Mouse (Mus musculus) limb, embryonic 15.5 days (tissue): ENCODE measurements at regions not wholly inside any gene's neighbourhood (a gene's known extent, or its start where the extent isn't known, plus 50 kb on each side); places are given as distances from the start of the nearest gene placed in this dataset.

Source experiments
- ATAC-seq: fragments of 200-750 bp; cut with Nextera tagmentation; 2 replicates; pipeline ENCODE4 v1.8.0; 2017; ENCODE audit warnings: low read depth, moderate TSS enrichment; ENCODE audit not compliant: insufficient number of reproducible peaks, low FRiP score, low TSS enrichment
- H3K27ac ChIP-seq: fragments of 300-500 bp; sonication (generic); 2 replicates; pipeline ENCODE4 v1.5.1; 2015; ENCODE audit warnings: moderate library complexity, mild to moderate bottlenecking, inconsistent platforms
- H3K27me3 ChIP-seq: fragments of 300-500 bp; sonication (generic); 2 replicates; pipeline ENCODE4 v1.6.1; 2015; ENCODE audit warnings: inconsistent platforms
- H3K36me3 ChIP-seq: fragments of 300-500 bp; sonication (generic); 2 replicates; pipeline ENCODE4 v1.6.1; 2015; ENCODE audit warnings: inconsistent platforms
- H3K4me1 ChIP-seq: fragments of 300-500 bp; sonication (generic); 2 replicates; pipeline ENCODE4 v1.6.1; 2015; ENCODE audit warnings: inconsistent platforms
- H3K4me2 ChIP-seq: fragments of 300-500 bp; sonication (generic); 2 replicates; pipeline ENCODE4 v1.6.1; 2015; ENCODE audit warnings: mild to moderate bottlenecking, inconsistent platforms
- H3K4me3 ChIP-seq: fragments of 300-500 bp; sonication (generic); 2 replicates; pipeline ENCODE4 v1.5.1; 2015; ENCODE audit warnings: mild to moderate bottlenecking, inconsistent platforms
- H3K9ac ChIP-seq: fragments of 300-500 bp; sonication (generic); 2 replicates; pipeline ENCODE4 v1.6.1; 2015; ENCODE audit warnings: inconsistent platforms
- H3K9me3 ChIP-seq: fragments of 300-500 bp; sonication (generic); 2 replicates; pipeline ENCODE4 v1.6.1; 2016; ENCODE audit warnings: inconsistent platforms
- WGBS: fragments of 180-500 bp; shearing (Covaris S2); methylation state at CpG from one replicate; pipeline ENCODE4 v1.1.7; 2015; 5-methylcytosine and 5-hydroxymethylcytosine counted together

GRCm38 (mm10) chr3:130878834-130879233 lies 148.6 kb upstream of the Rpl34 start:
- Histone ChIP-seq H3K4me1 (no peaks in the 10 kb centered on the region), H3K27ac (no peak overlapping the region), H3K9ac (no peak overlapping the region), H3K4me2 (no peak overlapping the region), H3K9me3 (no peaks in the 10 kb centered on the region), H3K27me3 (no peaks in the 10 kb centered on the region), H3K36me3 (no peaks in the 10 kb centered on the region), H3K4me3 (no peak overlapping the region)
- no peak for ATAC-seq
- WGBS = 81% methylated on average over 7 of the region's 7 CpGs

DNA sequence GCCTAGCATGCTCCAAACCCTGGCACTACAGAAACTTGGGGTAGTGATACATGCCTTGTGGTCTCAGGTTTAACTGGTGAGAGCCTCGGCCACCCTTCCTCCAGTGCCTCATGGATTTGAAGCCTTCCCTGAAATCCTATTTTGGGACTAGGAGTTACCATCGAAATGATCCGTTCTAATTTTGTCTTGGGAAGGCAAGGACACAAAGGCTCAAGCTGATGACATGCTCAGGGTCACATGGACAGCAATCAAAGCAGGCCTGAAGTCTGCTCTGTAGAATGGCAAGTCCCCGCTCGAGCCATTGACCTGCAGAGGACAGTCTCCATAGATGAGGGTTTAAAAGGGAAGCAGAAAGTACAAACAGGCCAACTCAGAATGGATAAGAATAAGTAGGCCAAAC lies 147.8 kb upstream of the Rpl34 start:
- Histone ChIP-seq H3K4me3 (no peak overlapping the region), H3K9ac (no peak overlapping the region), H3K4me2 (no peak overlapping the region), H3K4me1 (no peaks in the 10 kb centered on the region), H3K27ac (no peak overlapping the region), H3K36me3 (no peaks in the 10 kb centered on the region), H3K9me3 (no peaks in the 10 kb centered on the region), H3K27me3 (no peaks in the 10 kb centered on the region)
- WGBS = 85% methylated on average over 5 of the region's 5 CpGs
- no peak for ATAC-seq

- Histone ChIP-seq H3K27me3 (no peaks in the 10 kb centered on the region), H3K9ac (no peak overlapping the region), H3K4me2 (no peak overlapping the region), H3K4me1 (no peaks in the 10 kb centered on the region), H3K36me3 (no peaks in the 10 kb centered on the region), H3K9me3 (no peaks in the 10 kb centered on the region), H3K27ac (no peak overlapping the region), H3K4me3 (no peak overlapping the region)
- ATAC-seq = no peak
- 71% methylated on average over 11 of the region's 11 CpGs for WGBS
These were observed 143.5 kb upstream of the Rpl34 start for GRCm38 (mm10) chr3:130873745-130874144.

DNA sequence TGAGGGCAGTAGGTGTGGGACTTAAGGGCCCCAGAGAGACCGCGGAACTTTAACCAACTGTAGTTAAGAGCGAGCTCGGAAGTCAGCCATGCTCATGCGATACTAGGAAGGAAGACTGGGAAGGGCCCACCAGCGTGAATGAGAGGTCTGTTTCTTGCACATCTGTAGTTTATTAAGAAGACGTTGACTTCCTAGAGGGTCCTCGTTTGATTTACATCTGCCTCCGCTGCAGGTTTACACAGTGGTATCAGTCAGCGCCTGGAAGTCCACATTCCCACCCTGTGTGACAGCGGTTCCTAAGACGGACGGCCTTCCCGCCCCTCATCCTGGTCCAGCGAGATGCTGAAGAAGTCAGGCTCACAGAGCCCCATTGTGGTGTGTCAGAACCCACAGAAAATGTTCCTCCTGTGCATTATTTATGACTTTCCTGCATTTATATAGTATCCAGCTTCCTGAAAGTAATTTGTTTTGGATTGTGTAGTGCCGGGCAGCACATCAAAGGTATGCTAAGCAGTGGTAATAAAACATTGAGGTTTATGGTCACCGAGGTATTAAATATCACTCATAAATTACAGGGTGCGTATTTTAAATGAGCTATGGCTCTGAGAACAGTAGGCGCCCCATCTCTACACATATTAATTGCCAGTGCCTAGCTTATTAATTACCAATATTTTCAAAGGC lies 136.9 kb upstream of the Rpl34 start:
- ATAC-seq = peak; percentile 79
- peak overlapping the region; percentile 32 for H3K4me2 ChIP-seq
- H3K9ac ChIP-seq = no peak overlapping the region
- H3K36me3 ChIP-seq = no peaks in the 10 kb centered on the region
- no peaks in the 10 kb centered on the region for H3K27me3 ChIP-seq
- H3K27ac ChIP-seq = peak overlapping the region; percentile 47; the same call in 1 of the 2 replicates
- WGBS = 12% methylated on average over 19 of the region's 19 CpGs
- H3K4me3 ChIP-seq = no peak overlapping the region
- H3K4me1 ChIP-seq = peaks cover 9% of the 10 kb centered on the region
- H3K9me3 ChIP-seq = no peaks in the 10 kb centered on the region

- H3K27ac ChIP-seq = no peak overlapping the region
- H3K4me3 ChIP-seq = no peak overlapping the region
- 73% methylated on average over 1 of the region's 1 CpGs for WGBS
- no peak overlapping the region for H3K4me2 ChIP-seq
- peaks cover 9% of the 10 kb centered on the region for H3K4me1 ChIP-seq
- no peak for ATAC-seq
- H3K9me3 ChIP-seq = no peaks in the 10 kb centered on the region
- no peaks in the 10 kb centered on the region for H3K36me3 ChIP-seq
- no peaks in the 10 kb centered on the region for H3K27me3 ChIP-seq
- no peak overlapping the region for H3K9ac ChIP-seq
These were observed 134.6 kb upstream of the Rpl34 start for GRCm38 (mm10) chr3:130864783-130865182.

DNA sequence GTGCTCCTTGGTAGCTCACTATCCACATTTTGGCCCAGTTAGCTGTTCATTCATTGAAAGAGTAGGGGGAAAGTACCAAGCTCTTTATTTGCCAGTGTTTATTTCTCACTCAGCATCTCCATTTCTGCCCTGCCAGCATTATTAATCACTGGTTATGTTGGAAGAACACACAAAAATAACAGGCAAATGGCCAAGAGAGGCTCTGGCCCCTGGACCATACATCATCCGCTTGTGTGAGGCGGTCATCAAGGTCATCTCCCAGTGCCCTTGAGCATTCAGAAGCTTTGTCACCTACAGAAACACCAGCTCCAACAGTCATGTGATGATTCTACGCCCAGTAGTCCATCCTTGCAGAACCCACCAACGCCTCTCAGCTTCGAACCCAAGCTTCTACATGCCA lies 133.2 kb upstream of the Rpl34 start:
- Histone ChIP-seq H3K4me3 (no peak overlapping the region), H3K9me3 (no peaks in the 10 kb centered on the region), H3K27ac (no peak overlapping the region), H3K4me2 (no peak overlapping the region), H3K36me3 (no peaks in the 10 kb centered on the region), H3K9ac (no peak overlapping the region), H3K27me3 (no peaks in the 10 kb centered on the region), H3K4me1 (peaks cover 9% of the 10 kb centered on the region)
- no peak for ATAC-seq
- 98% methylated on average over 5 of the region's 5 CpGs for WGBS

DNA sequence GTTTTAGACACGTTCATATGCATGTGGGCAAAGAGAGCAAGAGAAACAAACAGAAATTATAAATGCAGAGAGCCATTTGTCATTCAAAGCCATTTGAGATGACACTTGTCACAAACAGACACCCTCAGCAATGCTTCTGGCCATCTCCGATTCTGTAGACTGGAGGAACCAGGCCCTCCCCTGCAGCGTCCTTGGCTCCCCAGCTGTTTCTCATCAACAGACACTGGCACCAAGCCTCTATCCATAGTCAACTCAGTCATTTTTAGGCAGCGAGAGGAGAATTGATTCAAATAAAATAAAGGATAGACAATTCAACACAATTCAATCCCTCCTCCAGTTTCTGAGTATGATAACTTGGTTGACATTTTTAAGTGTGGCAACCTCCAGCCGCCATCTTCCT lies 130.1 kb upstream of the Rpl34 start:
- Histone ChIP-seq H3K4me2 (no peak overlapping the region), H3K4me1 (no peaks in the 10 kb centered on the region; the same call in 1 of the 2 replicates), H3K4me3 (no peak overlapping the region), H3K27me3 (no peaks in the 10 kb centered on the region; the same call in 1 of the 2 replicates), H3K9me3 (no peaks in the 10 kb centered on the region), H3K9ac (no peak overlapping the region), H3K27ac (no peak overlapping the region), H3K36me3 (no peaks in the 10 kb centered on the region)
- WGBS = 62% methylated on average over 5 of the region's 5 CpGs
- ATAC-seq = no peak

DNA sequence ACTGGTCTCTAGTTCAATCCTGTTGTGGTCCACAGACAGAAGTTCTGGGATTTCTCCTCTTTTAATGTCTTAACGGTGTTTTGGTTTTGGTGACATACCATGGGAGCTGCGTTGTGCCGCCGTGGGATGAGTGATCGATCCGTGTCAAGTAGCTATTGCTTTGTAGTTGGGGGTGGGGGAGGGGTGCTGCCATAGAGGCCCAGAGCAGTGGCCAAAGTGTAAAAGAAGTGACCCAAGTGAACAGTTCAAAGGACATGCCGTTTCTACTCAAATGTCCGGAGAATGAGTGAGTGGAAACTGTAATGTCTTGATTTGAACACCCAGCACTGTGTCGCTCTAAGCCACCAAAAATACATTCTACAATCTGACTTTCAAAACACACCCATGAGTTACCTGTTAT lies 123.7 kb upstream of the Rpl34 start:
- no peak for ATAC-seq
- H3K9me3 ChIP-seq = no peaks in the 10 kb centered on the region
- H3K36me3 ChIP-seq = no peaks in the 10 kb centered on the region
- H3K27me3 ChIP-seq = no peaks in the 10 kb centered on the region; the same call in 1 of the 2 replicates
- H3K4me2 ChIP-seq = no peak overlapping the region
- WGBS = 55% methylated on average over 9 of the region's 9 CpGs
- H3K4me1 ChIP-seq = no peaks in the 10 kb centered on the region
- no peak overlapping the region for H3K4me3 ChIP-seq
- no peak overlapping the region for H3K9ac ChIP-seq
- no peak overlapping the region for H3K27ac ChIP-seq

DNA sequence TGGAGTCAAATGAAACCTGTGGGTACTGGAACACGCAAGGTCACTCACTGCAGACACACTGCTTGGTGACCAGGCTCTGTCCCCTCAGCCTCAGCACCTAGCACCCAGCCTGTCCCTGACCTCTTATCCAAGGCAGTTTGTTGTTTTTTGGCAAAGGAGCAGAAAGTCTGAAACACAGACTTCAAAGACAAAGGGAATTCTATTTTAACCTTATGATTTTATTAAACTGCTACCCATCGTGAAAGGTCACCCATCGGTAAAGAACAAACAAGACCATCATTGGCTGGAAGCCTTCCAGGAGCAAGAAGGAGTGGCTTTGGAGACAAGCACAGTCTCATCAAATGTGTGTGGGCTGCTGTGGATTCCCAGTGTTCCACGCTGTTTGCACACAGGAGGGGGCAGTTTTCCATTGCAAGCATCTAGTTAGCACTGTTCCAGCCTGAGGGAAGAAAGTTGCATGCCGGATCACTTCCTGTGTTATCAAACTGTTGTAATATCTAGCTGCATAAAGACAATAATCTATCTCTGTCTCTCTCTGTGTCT lies 120.6 kb upstream of the Rpl34 start:
- H3K4me1 ChIP-seq = no peaks in the 10 kb centered on the region
- no peak overlapping the region for H3K9ac ChIP-seq
- no peaks in the 10 kb centered on the region for H3K27me3 ChIP-seq
- H3K36me3 ChIP-seq = no peaks in the 10 kb centered on the region
- no peak overlapping the region for H3K4me3 ChIP-seq
- no peak for ATAC-seq
- H3K27ac ChIP-seq = no peak overlapping the region
- H3K4me2 ChIP-seq = no peak overlapping the region
- 50% methylated on average over 5 of the region's 5 CpGs for WGBS
- H3K9me3 ChIP-seq = no peaks in the 10 kb centered on the region

- no peak for ATAC-seq
- Histone ChIP-seq H3K4me2 (no peak overlapping the region), H3K36me3 (no peaks in the 10 kb centered on the region), H3K9me3 (no peaks in the 10 kb centered on the region), H3K9ac (no peak overlapping the region), H3K27me3 (no peaks in the 10 kb centered on the region), H3K4me3 (no peak overlapping the region), H3K27ac (no peak overlapping the region), H3K4me1 (peaks cover 3% of the 10 kb centered on the region; the same call in 1 of the 2 replicates)
- WGBS = 45% methylated on average over 1 of the region's 1 CpGs
These were observed 111.6 kb upstream of the Rpl34 start for GRCm38 (mm10) chr3:130841755-130842154.

GRCm38 (mm10) chr3:130839924-130840440 lies 109.8 kb upstream of the Rpl34 start:
- 82% methylated on average over 9 of the region's 9 CpGs for WGBS
- Histone ChIP-seq H3K4me1 (peaks cover 3% of the 10 kb centered on the region; the same call in 1 of the 2 replicates), H3K36me3 (no peaks in the 10 kb centered on the region), H3K4me2 (no peak overlapping the region), H3K9me3 (no peaks in the 10 kb centered on the region), H3K9ac (no peak overlapping the region), H3K27ac (no peak overlapping the region), H3K4me3 (no peak overlapping the region), H3K27me3 (no peaks in the 10 kb centered on the region)
- ATAC-seq = no peak

DNA sequence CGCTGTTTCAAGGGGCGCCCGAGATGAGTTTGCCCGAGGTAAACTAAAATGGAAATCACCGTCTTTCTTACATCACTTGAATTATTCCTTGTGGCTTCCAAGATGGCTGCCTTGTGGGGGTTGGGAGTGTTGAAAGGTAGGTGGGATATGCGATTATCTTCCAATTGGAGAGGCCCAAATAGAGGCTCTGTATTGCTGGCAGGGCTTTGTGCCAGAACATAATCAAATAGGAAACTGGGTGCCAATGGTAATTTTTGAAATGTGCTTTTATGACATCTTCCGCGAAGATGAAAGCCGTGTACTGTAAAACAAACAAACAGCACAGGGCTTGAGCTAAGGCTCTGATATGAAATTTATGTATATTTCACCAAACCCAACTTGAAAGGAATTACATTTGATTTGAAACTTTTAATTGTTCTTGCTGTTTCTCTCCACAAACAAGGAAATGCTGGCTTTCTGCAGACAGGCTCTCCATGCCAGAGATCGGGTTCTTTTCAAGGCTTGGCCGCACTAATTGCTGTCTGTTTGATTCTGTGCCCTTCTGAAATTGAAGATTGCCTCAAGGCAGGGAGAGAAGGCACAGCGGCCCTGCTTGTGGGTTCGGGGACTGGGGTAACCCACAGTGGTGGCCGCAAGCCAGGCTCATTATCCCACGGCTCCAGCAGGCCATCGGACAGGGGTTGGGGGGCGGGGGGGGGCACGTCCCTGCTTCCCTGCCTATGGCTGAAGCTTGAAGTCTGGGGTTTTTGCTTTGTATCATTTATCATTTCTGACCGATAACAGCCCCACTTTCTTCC lies 108.6 kb upstream of the Rpl34 start:
- no peak overlapping the region for H3K4me2 ChIP-seq
- no peaks in the 10 kb centered on the region for H3K36me3 ChIP-seq
- no peak overlapping the region for H3K27ac ChIP-seq
- H3K4me3 ChIP-seq = no peak overlapping the region
- H3K4me1 ChIP-seq = peaks cover 3% of the 10 kb centered on the region; the same call in 1 of the 2 replicates
- ATAC-seq = no peak
- H3K27me3 ChIP-seq = no peaks in the 10 kb centered on the region
- WGBS = 52% methylated on average over 19 of the region's 19 CpGs
- no peak overlapping the region for H3K9ac ChIP-seq
- no peaks in the 10 kb centered on the region for H3K9me3 ChIP-seq
